In the genomic region with DNA sequence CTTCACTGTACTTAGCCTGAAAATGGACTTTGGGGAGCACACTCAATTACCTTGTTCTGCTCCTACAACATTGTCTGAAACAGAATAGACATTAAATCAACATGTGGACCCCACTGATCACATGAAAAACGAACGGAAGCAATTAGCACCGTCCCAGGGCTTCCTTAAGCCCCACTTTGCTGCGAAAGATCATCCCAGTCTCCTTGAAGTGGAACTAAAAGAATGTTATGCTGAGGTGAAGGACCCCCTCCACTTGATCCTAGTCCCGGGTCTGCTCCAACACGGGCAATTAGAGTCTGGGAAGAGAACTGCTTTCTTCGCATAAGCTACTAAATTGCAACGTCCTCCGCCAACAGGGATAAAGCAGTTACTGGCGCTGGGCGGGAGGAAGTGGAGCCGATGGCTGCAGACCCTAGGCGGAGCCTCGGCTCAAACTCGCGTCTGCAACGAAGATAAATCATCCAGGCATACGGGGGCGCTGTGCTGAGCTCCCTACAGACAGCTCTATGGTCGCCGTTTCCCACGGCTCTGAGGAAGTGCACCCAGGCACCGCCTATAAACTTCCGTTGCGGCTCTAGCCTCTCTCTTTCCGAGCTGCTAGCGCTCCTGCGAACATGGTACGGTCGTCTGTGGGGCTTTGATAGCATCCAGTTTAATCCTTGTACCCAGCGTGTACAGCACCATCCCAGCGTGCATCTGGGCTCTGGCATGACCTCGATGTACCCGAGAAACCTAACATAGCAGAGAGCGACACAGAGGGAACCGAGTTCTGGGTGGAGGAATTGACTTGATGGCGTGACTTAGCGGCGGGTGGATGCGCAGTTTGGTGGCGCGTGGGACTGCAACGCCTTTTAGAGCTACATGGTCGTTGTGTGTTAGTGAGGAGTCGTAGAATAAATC, we compare ENCODE assay signal across 8 mouse cellular contexts. TPM values are rescaled to one million over a fixed set of nuclear protein-coding genes. Genes with fewer than 3 reads are reported as not detected.
DNase-seq lines count a peak whose midpoint lies in the region; ATAC-seq and TF ChIP-seq lines count a peak whose summit lies in the region.

A gene (plus strand): TSS at position 552 of the 900 bp plus-strand sequence.

- peak within 1 kb of the TSS; percentile 62 for H3K9ac ChIP-seq in forebrain, embryonic 16.5 days (replicated peaks; ENCODE audit: low read depth, low read length)
- H3K9ac ChIP-seq in lung, embryonic 14.5 days: peak within 1 kb of the TSS; percentile 75

- H3K4me3 ChIP-seq in G1E (ENCODE audit: low read depth, low read length): peak within 1 kb of the TSS; percentile 77
- peak within 1 kb of the TSS; percentile 53 for H3K4me3 ChIP-seq in forebrain, embryonic 16.5 days (replicated peaks; ENCODE audit: low read length)
- peak within 1 kb of the TSS; percentile 60 for H3K4me3 ChIP-seq in layer of hippocampus, adult 2 months
- peak within 1 kb of the TSS; percentile 54 for H3K4me3 ChIP-seq in lung, embryonic 14.5 days (ENCODE audit: low read depth, low read length)
- H3K4me3 ChIP-seq in olfactory bulb, adult 2 months (ENCODE audit: insufficient read depth, low read depth, low read length): peak within 1 kb of the TSS; percentile 56
- H3K4me3 ChIP-seq in thymus, adult 2 months (ENCODE audit: control insufficient read depth, insufficient read depth, low read length): peak within 1 kb of the TSS; percentile 77

- peaks cover 20% of the 10 kb centered on the region for H3K36me3 ChIP-seq in G1E (replicated peaks)
- H3K36me3 ChIP-seq in forebrain, embryonic 16.5 days (ENCODE audit: control insufficient read depth, insufficient read depth): no peaks in the 10 kb centered on the region
- H3K36me3 ChIP-seq in lung, embryonic 14.5 days (ENCODE audit: insufficient read depth): peaks cover 21% of the 10 kb centered on the region
- no peaks in the 10 kb centered on the region for H3K36me3 ChIP-seq in thymus, adult 2 months (ENCODE audit: control insufficient read depth, insufficient read depth, low read length)

- H3K4me2 ChIP-seq in forebrain, embryonic 16.5 days (ENCODE audit: low read length): peak within 1 kb of the TSS; percentile 67
- peak within 1 kb of the TSS; percentile 69 for H3K4me2 ChIP-seq in lung, embryonic 14.5 days

- peak; percentile 82 for TF ChIP-seq POLR2A in olfactory bulb, adult 2 months (IDR thresholded peaks at IDR 0.05; ENCODE audit: insufficient read depth, low read depth, low read length)
- TF ChIP-seq POLR2A in thymus, adult 2 months (IDR thresholded peaks at IDR 0.05; ENCODE audit: control insufficient read depth, extremely low read depth, insufficient read depth, low read length, poor library complexity): peak; percentile 68; the same call in 1 of the 2 replicates

- peaks cover 44% of the 10 kb centered on the region for H3K4me1 ChIP-seq in G1E (ENCODE audit: insufficient read depth, low read depth, low read length)
- H3K4me1 ChIP-seq in forebrain, embryonic 16.5 days (replicated peaks; ENCODE audit: control insufficient read depth, insufficient read depth, low read length): peaks cover 5% of the 10 kb centered on the region; the same call in 1 of the 2 replicates
- no peaks in the 10 kb centered on the region for H3K4me1 ChIP-seq in lung, embryonic 14.5 days (ENCODE audit: insufficient read depth)
- H3K4me1 ChIP-seq in olfactory bulb, adult 2 months (ENCODE audit: control insufficient read depth, insufficient read depth, low read length): no peaks in the 10 kb centered on the region
- H3K4me1 ChIP-seq in thymus, adult 2 months (replicated peaks; ENCODE audit: control insufficient read depth, insufficient read depth, low read length): peaks cover 4% of the 10 kb centered on the region; the same call in 1 of the 2 replicates

- H3K27me3 ChIP-seq in G1E (ENCODE audit: insufficient read depth, low read length): no peaks in the 10 kb centered on the region
- H3K27me3 ChIP-seq in forebrain, embryonic 16.5 days (replicated peaks; ENCODE audit: control insufficient read depth, insufficient read depth, low read length): no peaks in the 10 kb centered on the region
- H3K27me3 ChIP-seq in lung, embryonic 14.5 days (ENCODE audit: insufficient read depth, low read length): no peaks in the 10 kb centered on the region
- no peaks in the 10 kb centered on the region for H3K27me3 ChIP-seq in thymus, adult 2 months (ENCODE audit: control insufficient read depth, insufficient read depth, low read length)

- intact Hi-C loops in heart, postnatal 36 days (cut with DNase I): loop anchor here (5.0 kb wide), 1 partner anchor 43 kb away; a partner anchor contains a TSS

- 17% methylated on average over 45 of the region's 45 CpGs for WGBS in forebrain, embryonic 16.5 days
- 10% methylated on average over 45 of the region's 45 CpGs for WGBS in lung, embryonic 14.5 days
- 16% methylated on average over 45 of the region's 45 CpGs for WGBS in olfactory bulb, adult 2 months
- WGBS in thymus, adult 2 months: 4% methylated on average over 45 of the region's 45 CpGs

- TF ChIP-seq CTCF in G1E (IDR thresholded peaks at IDR 0.05; ENCODE audit: low read depth, low read length): no peak
- TF ChIP-seq CTCF in layer of hippocampus, adult 2 months (conservative IDR thresholded peaks at IDR 0.05): peak; percentile 83
- peak; percentile 67 for TF ChIP-seq CTCF in lung, embryonic 14.5 days (IDR thresholded peaks at IDR 0.05; ENCODE audit: low read depth)
- TF ChIP-seq CTCF in olfactory bulb, adult 2 months (IDR thresholded peaks at IDR 0.05; ENCODE audit: insufficient read depth, low read depth, low read length): no peak
- TF ChIP-seq CTCF in thymus, adult 2 months (IDR thresholded peaks at IDR 0.05; ENCODE audit: borderline replicate concordance, control insufficient read depth, extremely low read depth, insufficient read depth, low read length, poor library complexity): no peak

- DNase-seq in G1E (ENCODE audit: low spot score): peak; percentile 22
- peak; percentile 87 to 90 for DNase-seq in cerebellum, adult 18-20 months
- peak; percentile 86 to 88 for DNase-seq in heart, postnatal 36 days
- DNase-seq in layer of hippocampus, adult 2 months (ENCODE audit: low spot score in 2 of 2): peak; percentile 81 to 89
- DNase-seq in lung, embryonic 14.5 days: peak; percentile 96
- peak; percentile 90 for DNase-seq in thymus, adult 2 months

- peak within 1 kb of the TSS; percentile 82 for H3K27ac ChIP-seq in forebrain, embryonic 16.5 days (ENCODE audit: low read length)
- peak within 1 kb of the TSS; percentile 85 for H3K27ac ChIP-seq in layer of hippocampus, adult 2 months
- H3K27ac ChIP-seq in lung, embryonic 14.5 days (ENCODE audit: low read depth): peak within 1 kb of the TSS; percentile 94
- H3K27ac ChIP-seq in olfactory bulb, adult 2 months (ENCODE audit: insufficient read depth, low read depth, low read length): peak within 1 kb of the TSS; percentile 58
- peak within 1 kb of the TSS; percentile 74 for H3K27ac ChIP-seq in thymus, adult 2 months (ENCODE audit: control insufficient read depth, insufficient read depth, low read length)

- peak; percentile 74 for ATAC-seq in G1E (ENCODE audit: extremely low read depth, insufficient number of reproducible peaks, low FRiP score, poor library complexity, severe bottlenecking)
- peak; percentile 99 for ATAC-seq in forebrain, embryonic 16.5 days
- ATAC-seq in lung, embryonic 14.5 days (ENCODE audit: insufficient read depth): peak; percentile 98

- no peaks in the 10 kb centered on the region for H3K9me3 ChIP-seq in G1E (replicated peaks)
- no peaks in the 10 kb centered on the region for H3K9me3 ChIP-seq in forebrain, embryonic 16.5 days (ENCODE audit: control insufficient read depth, low read length)
- H3K9me3 ChIP-seq in lung, embryonic 14.5 days (ENCODE audit: low read depth, low read length): no peaks in the 10 kb centered on the region

RNA-seq across cellular contexts. Expression of the gene that starts here (rescaled TPM):
- total RNA-seq in G1E (2014; fragmentation: Nextera tagmentation) (580 and 621 TPM in 2 replicates), G1E (2017) (2,759 and 2,840 TPM in 2 replicates)
- polyA plus RNA-seq in G1E (2012): 125 and 151 TPM in 2 replicates
- polyA plus RNA-seq in forebrain, embryonic 16.5 days (2015; fragmentation: Nextera tagmentation; extraction: Ambion mirVana): 178 and 190 TPM in 2 replicates
- total RNA-seq in heart, postnatal 36 days (2021): 100 to 1,000 TPM in 1 of 2 experiments, 10 to 100 TPM in 1; 99.3 to 127 TPM
- 100 to 1,000 TPM; 122 to 137 TPM for total RNA-seq in layer of hippocampus, adult 2 months (2021)
- polyA plus RNA-seq in lung, embryonic 14.5 days (2014; fragmentation: Nextera tagmentation; extraction: Ambion mirVana): 491 and 582 TPM in 2 replicates
- not detected in 2 replicates for polyA plus RNA-seq in olfactory bulb, adult 2 months (2012; ENCODE audit: insufficient read depth, insufficient read length, low replicate concordance, missing spikeins)
- polyA plus RNA-seq in thymus, adult 2 months (2012; rRNA removed): 157 and 177 TPM in 2 replicates

Comparison
In these comparisons a context has a peak if more than half of its experiments do, and no peak if none do; other contexts are left out.
1. Peak in every context shown above with its lines: DNase-seq, ATAC-seq, H3K4me3 ChIP-seq and H3K27ac ChIP-seq.
2. RNA of the gene that starts here (total RNA-seq): 580 to 2,840 TPM in G1E; 122 to 137 TPM in layer of hippocampus, adult 2 months and 99.3 to 127 TPM in heart, postnatal 36 days; every median in the first group is over 4 times any median in the second.
3. DNase-seq: peak in every context shown above with its lines; median percentile 96 in lung, embryonic 14.5 days; 90 in thymus, adult 2 months; 88 in cerebellum, adult 18-20 months; 87 in heart, postnatal 36 days; 85 in layer of hippocampus, adult 2 months; 22 in G1E.
4. CTCF ChIP-seq: peak in layer of hippocampus, adult 2 months (single experiment) and lung, embryonic 14.5 days (single experiment); none in G1E (single experiment), olfactory bulb, adult 2 months (single experiment) and thymus, adult 2 months (single experiment).